Mouse (Mus musculus) stomach, postnatal 0 days (tissue): ENCODE measurements around the gene Zfp981.
"Not testable (repeated sequence)": the region's sequence is repeated elsewhere in the genome, so short reads cannot be mapped to it uniquely, and the experiment has no call there.

ENCODE experiments used
- CTCF ChIP-seq: IDR thresholded peaks from 2 replicates; pipeline ENCODE4 v1.5.1; 2016; ENCODE audit warnings: antibody characterized with exemption, low read depth, mild to moderate bottlenecking, moderate library complexity
- EP300 ChIP-seq: optimal IDR thresholded peaks from 2 replicates; pipeline ENCODE3; 2016; ENCODE audit warnings: antibody characterized with exemption

- not testable (repeated sequence) for TF ChIP-seq CTCF, EP300
Measured at GRCm38 (mm10) chr4:146485183-146485939, 16.5 kb upstream of the Zfp981 start.
